Mouse (Mus musculus): ENCODE results near the gene Ubfd1. TPM values are rescaled to one million over a fixed set of nuclear protein-coding genes. Genes with fewer than 3 reads are reported as not detected.

Ubfd1 gene
- polyA plus RNA-seq (2014; fragmentation: Nextera tagmentation; extraction: Ambion mirVana), result 94.1 and 94.6 TPM in 2 replicates

DNA sequence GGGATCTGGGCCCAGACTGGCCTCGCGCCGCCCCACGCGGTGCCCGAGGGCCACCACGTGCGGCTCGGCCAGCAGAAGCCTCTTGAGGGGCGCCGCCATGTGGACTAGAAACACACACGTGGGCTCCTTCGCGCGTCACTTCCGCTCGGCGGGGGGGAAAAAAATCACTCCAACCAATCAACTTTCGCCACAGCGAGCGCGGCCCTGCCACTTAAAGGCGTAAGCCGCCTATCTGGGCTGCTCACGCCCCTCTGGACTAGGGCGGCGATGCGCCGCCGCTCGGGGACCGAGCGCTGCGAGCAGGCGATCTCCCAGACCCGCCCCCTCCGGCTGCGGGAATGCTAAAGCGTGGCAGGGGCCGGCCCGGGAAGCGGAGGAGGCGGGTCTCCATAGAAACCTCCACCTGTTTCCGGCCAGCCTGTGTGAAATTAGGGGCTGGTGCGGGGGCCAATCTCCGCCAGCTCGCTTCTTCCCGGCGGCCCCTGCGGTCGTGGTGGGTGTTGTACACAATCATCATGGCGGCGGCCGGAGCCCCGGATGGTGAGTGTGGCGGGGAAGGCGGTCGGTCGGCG is at the start of gene Ubfd1, which contains the start of gene Ears2:
Gene Ubfd1 (plus strand): TSS at position 231 of the 572 bp plus-strand sequence.
Gene Ears2 (minus strand): TSS at position 319 of the 572 bp plus-strand sequence.
- Histone ChIP-seq H3K9ac (ENCODE audit: low read length) (peak within 1 kb of the TSS; percentile 97), H3K4me1 (ENCODE audit: control insufficient read depth, insufficient read depth, low read length) (peaks cover 18% of the 10 kb centered on the region), H3K27ac (ENCODE audit: low read depth, low read length) (peak within 1 kb of the TSS; percentile 87), H3K4me3 (ENCODE audit: low read depth, low read length) (peak within 1 kb of the TSS; percentile 86), H3K4me2 (peak within 1 kb of the TSS; percentile 90), H3K27me3 (ENCODE audit: control insufficient read depth, insufficient read depth, low read length) (no peaks in the 10 kb centered on the region), H3K36me3 (ENCODE audit: control insufficient read depth, insufficient read depth, low read length) (peaks cover 10% of the 10 kb centered on the region), H3K9me3 (ENCODE audit: control insufficient read depth, low read length) (no peaks in the 10 kb centered on the region)
- peak; percentile 100 for DNase-seq (ENCODE audit: low spot score, missing footprints)
- peak; percentile 98 for ATAC-seq (ENCODE audit: low FRiP score)
- WGBS, result under 1% methylated on average over 58 of the region's 60 CpGs

DNA sequence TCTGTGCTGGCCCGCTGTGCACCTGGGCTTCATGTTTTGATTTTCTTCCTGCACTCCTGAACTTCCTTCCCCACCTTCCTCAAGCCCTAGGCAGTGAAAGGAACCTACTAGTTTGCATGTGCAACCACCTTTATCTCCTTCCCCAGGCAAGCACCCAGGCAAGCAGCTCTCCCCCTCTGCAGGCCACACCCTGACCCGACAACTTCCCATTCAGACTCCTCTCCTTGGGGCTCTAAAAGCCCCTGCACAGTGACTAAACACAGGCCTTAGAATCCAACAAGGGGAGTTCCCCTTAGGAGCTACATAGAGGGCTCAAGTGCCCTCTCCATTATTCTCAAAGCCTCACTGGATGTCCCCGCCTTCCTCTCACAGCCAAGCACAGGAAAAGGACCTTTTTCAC is 48.7 kb upstream of the Ubfd1 start:
- WGBS, result 69% methylated on average over 3 of the region's 3 CpGs
- Histone ChIP-seq H3K4me3 (ENCODE audit: low read depth, low read length) (no peak overlapping the region), H3K9ac (ENCODE audit: low read length) (no peak overlapping the region), H3K4me2 (no peak overlapping the region), H3K4me1 (ENCODE audit: control insufficient read depth, insufficient read depth, low read length) (peaks cover 21% of the 10 kb centered on the region), H3K27ac (ENCODE audit: low read depth, low read length) (no peak overlapping the region), H3K9me3 (ENCODE audit: control insufficient read depth, low read length) (no peaks in the 10 kb centered on the region), H3K36me3 (ENCODE audit: control insufficient read depth, insufficient read depth, low read length) (no peaks in the 10 kb centered on the region), H3K27me3 (ENCODE audit: control insufficient read depth, insufficient read depth, low read length) (no peaks in the 10 kb centered on the region)
- ATAC-seq (ENCODE audit: low FRiP score) (no peak), DNase-seq (ENCODE audit: low spot score, missing footprints) (no peak)

DNA sequence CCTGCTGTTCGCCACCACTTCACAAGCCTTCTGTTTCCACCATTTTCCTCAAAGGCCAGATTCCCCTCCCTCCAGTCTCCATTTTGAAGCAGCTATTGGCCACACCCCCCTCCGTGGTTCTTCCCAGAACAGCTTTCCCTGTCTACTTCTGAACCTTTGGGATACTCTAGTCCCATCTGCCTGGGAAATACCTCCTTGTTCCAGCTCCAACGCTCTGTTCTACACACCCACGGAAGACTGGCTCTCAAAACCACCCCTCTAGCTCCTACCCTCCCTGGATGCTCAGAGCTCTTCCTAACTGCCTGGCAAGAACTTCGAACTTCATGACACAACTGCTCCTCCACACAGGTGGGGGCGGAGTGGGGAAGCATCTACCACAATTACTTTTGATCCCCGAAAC is 48.0 kb upstream of the Ubfd1 start:
- H3K9ac ChIP-seq (ENCODE audit: low read length), result no peak overlapping the region
- H3K27ac ChIP-seq (ENCODE audit: low read depth, low read length), result no peak overlapping the region
- H3K4me1 ChIP-seq (ENCODE audit: control insufficient read depth, insufficient read depth, low read length), result peaks cover 21% of the 10 kb centered on the region
- no peaks in the 10 kb centered on the region for H3K27me3 ChIP-seq (ENCODE audit: control insufficient read depth, insufficient read depth, low read length)
- H3K9me3 ChIP-seq (ENCODE audit: control insufficient read depth, low read length), result no peaks in the 10 kb centered on the region
- ATAC-seq (ENCODE audit: low FRiP score), result no peak
- H3K36me3 ChIP-seq (ENCODE audit: control insufficient read depth, insufficient read depth, low read length), result no peaks in the 10 kb centered on the region
- no peak overlapping the region for H3K4me3 ChIP-seq (ENCODE audit: low read depth, low read length)
- DNase-seq (ENCODE audit: low spot score, missing footprints), result no peak
- peak overlapping the region; percentile 52 for H3K4me2 ChIP-seq
- WGBS, result 88% methylated on average over 7 of the region's 7 CpGs

DNA sequence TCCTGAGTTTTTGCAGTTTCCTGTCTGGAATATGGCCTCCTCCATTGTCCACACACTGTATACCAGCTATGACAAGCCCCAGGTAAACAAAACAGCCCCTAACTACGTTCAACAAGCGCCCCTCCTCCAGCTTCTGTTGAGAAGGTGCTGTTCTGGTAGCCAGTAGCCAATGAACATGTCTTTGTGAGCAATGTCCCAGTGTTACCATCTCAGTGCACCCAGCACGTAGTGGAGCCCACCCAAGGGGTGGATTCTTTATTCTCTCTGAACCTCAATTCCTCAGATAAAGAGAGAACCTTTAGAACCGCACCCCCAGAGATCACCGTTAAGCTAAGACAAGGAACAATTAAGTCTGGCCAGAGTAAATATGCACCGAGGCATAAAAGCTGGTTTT is 46.7 kb upstream of the Ubfd1 start:
- peaks cover 17% of the 10 kb centered on the region for H3K4me1 ChIP-seq (ENCODE audit: control insufficient read depth, insufficient read depth, low read length)
- 3% methylated on average over 6 of the region's 6 CpGs for WGBS
- peak overlapping the region; percentile 52 for H3K4me2 ChIP-seq
- ATAC-seq (ENCODE audit: low FRiP score), result peak; percentile 42
- DNase-seq (ENCODE audit: low spot score, missing footprints), result no peak
- H3K4me3 ChIP-seq (ENCODE audit: low read depth, low read length), result peak overlapping the region; percentile 75
- peak overlapping the region; percentile 88; the same call in 1 of the 2 replicates for H3K27ac ChIP-seq (ENCODE audit: low read depth, low read length)
- no peaks in the 10 kb centered on the region for H3K9me3 ChIP-seq (ENCODE audit: control insufficient read depth, low read length)
- H3K27me3 ChIP-seq (ENCODE audit: control insufficient read depth, insufficient read depth, low read length), result no peaks in the 10 kb centered on the region
- peak overlapping the region; percentile 89 for H3K9ac ChIP-seq (ENCODE audit: low read length)
- H3K36me3 ChIP-seq (ENCODE audit: control insufficient read depth, insufficient read depth, low read length), result no peaks in the 10 kb centered on the region

DNA sequence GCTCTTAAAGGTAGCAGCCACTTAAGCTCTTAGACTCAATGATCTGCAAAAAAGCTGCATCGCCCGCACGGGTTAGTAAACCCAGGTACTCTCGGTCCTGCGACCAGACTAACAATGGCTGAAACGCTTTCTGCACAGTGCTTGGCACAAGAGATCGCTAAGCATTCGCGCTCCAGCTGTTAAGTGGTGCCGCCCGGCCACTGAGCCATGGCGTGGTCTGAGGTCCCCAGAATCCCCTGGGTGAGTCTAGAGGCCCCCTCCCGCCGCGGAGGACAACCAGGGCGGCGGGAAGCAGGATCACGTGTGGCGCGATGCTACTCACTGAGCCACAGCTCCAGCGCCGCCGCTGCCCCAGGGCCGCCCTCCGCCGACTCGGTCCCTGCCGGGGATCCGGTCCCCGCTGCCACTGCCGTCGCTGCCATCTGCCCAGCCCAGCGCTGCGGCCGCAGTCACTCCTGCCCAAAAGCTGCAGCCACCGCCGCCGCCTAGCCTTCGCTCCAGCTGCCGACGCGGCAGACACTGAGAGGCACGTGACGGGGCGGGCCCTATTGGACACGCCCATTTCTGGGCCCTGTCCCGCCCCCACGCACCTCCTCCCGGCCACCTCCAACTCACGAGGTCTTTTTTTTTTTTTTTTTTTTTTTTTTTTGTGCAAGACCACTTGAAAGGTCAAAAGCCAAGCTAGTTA is 46.2 kb upstream of the Ubfd1 start, which contains the start of gene Gga2:
Gene Gga2 (minus strand): TSS at position 556 of the 688 bp plus-strand sequence.
- peak; percentile 91 for ATAC-seq (ENCODE audit: low FRiP score)

GRCm38 (mm10) chr7:122022131-122022530 is 44.8 kb upstream of the Ubfd1 start:
- peaks cover 13% of the 10 kb centered on the region for H3K4me1 ChIP-seq (ENCODE audit: control insufficient read depth, insufficient read depth, low read length)
- no peaks in the 10 kb centered on the region for H3K27me3 ChIP-seq (ENCODE audit: control insufficient read depth, insufficient read depth, low read length)
- ATAC-seq (ENCODE audit: low FRiP score), result no peak
- no peak overlapping the region for H3K4me3 ChIP-seq (ENCODE audit: low read depth, low read length)
- H3K9ac ChIP-seq (ENCODE audit: low read length), result no peak overlapping the region
- H3K9me3 ChIP-seq (ENCODE audit: control insufficient read depth, low read length), result no peaks in the 10 kb centered on the region
- H3K36me3 ChIP-seq (ENCODE audit: control insufficient read depth, insufficient read depth, low read length), result no peaks in the 10 kb centered on the region
- no peak overlapping the region for H3K4me2 ChIP-seq
- WGBS, result 88% methylated on average over 2 of the region's 2 CpGs
- DNase-seq (ENCODE audit: low spot score, missing footprints), result no peak
- no peak overlapping the region for H3K27ac ChIP-seq (ENCODE audit: low read depth, low read length)

More for the DNA sequence above, 46.2 kb upstream of the Ubfd1 start, which contains the start of gene Gga2:
- under 1% methylated on average over 50 of the region's 50 CpGs for WGBS
- Histone ChIP-seq H3K4me1 (ENCODE audit: control insufficient read depth, insufficient read depth, low read length) (peaks cover 13% of the 10 kb centered on the region), H3K36me3 (ENCODE audit: control insufficient read depth, insufficient read depth, low read length) (no peaks in the 10 kb centered on the region), H3K9me3 (ENCODE audit: control insufficient read depth, low read length) (no peaks in the 10 kb centered on the region), H3K27ac (ENCODE audit: low read depth, low read length) (peak within 1 kb of the TSS; percentile 88), H3K9ac (ENCODE audit: low read length) (peak within 1 kb of the TSS; percentile 89), H3K4me3 (ENCODE audit: low read depth, low read length) (peak within 1 kb of the TSS; percentile 75), H3K27me3 (ENCODE audit: control insufficient read depth, insufficient read depth, low read length) (no peaks in the 10 kb centered on the region), H3K4me2 (peak within 1 kb of the TSS; percentile 52)
- peak; percentile 99 for DNase-seq (ENCODE audit: low spot score, missing footprints)

GRCm38 (mm10) chr7:122033371-122033770 is 33.6 kb upstream of the Ubfd1 start:
- H3K4me3 ChIP-seq (ENCODE audit: low read depth, low read length), result no peak overlapping the region
- no peaks in the 10 kb centered on the region for H3K36me3 ChIP-seq (ENCODE audit: control insufficient read depth, insufficient read depth, low read length)
- no peaks in the 10 kb centered on the region for H3K9me3 ChIP-seq (ENCODE audit: control insufficient read depth, low read length)
- 64% methylated on average over 3 of the region's 3 CpGs for WGBS
- no peak for DNase-seq (ENCODE audit: low spot score, missing footprints)
- no peak overlapping the region for H3K9ac ChIP-seq (ENCODE audit: low read length)
- no peak overlapping the region for H3K27ac ChIP-seq (ENCODE audit: low read depth, low read length)
- no peaks in the 10 kb centered on the region for H3K27me3 ChIP-seq (ENCODE audit: control insufficient read depth, insufficient read depth, low read length)
- no peak overlapping the region for H3K4me2 ChIP-seq
- H3K4me1 ChIP-seq (ENCODE audit: control insufficient read depth, insufficient read depth, low read length), result no peaks in the 10 kb centered on the region
- ATAC-seq (ENCODE audit: low FRiP score), result no peak

- H3K9me3 ChIP-seq (ENCODE audit: control insufficient read depth, low read length), result no peaks in the 10 kb centered on the region
- no peaks in the 10 kb centered on the region for H3K4me1 ChIP-seq (ENCODE audit: control insufficient read depth, insufficient read depth, low read length)
- no peak for DNase-seq (ENCODE audit: low spot score, missing footprints)
- no peak overlapping the region for H3K9ac ChIP-seq (ENCODE audit: low read length)
- no peaks in the 10 kb centered on the region for H3K36me3 ChIP-seq (ENCODE audit: control insufficient read depth, insufficient read depth, low read length)
- WGBS, result 49% methylated on average over 2 of the region's 2 CpGs
- no peak for ATAC-seq (ENCODE audit: low FRiP score)
- no peak overlapping the region for H3K27ac ChIP-seq (ENCODE audit: low read depth, low read length)
- H3K4me3 ChIP-seq (ENCODE audit: low read depth, low read length), result no peak overlapping the region
- H3K27me3 ChIP-seq (ENCODE audit: control insufficient read depth, insufficient read depth, low read length), result no peaks in the 10 kb centered on the region
- no peak overlapping the region for H3K4me2 ChIP-seq
Measured at GRCm38 (mm10) chr7:122034348-122034747, 32.6 kb upstream of the Ubfd1 start.

- H3K4me2 ChIP-seq, result no peak overlapping the region
- H3K4me1 ChIP-seq (ENCODE audit: control insufficient read depth, insufficient read depth, low read length), result no peaks in the 10 kb centered on the region
- no peaks in the 10 kb centered on the region for H3K27me3 ChIP-seq (ENCODE audit: control insufficient read depth, insufficient read depth, low read length)
- ATAC-seq (ENCODE audit: low FRiP score) (no peak), DNase-seq (ENCODE audit: low spot score, missing footprints) (no peak)
- no peak overlapping the region for H3K4me3 ChIP-seq (ENCODE audit: low read depth, low read length)
- no peaks in the 10 kb centered on the region for H3K9me3 ChIP-seq (ENCODE audit: control insufficient read depth, low read length)
- WGBS, result 86% methylated on average over 8 of the region's 8 CpGs
- no peak overlapping the region for H3K27ac ChIP-seq (ENCODE audit: low read depth, low read length)
- H3K9ac ChIP-seq (ENCODE audit: low read length), result no peak overlapping the region
- 0 out of 2 replicates have a peak, but pooled peaks cover 6% of the 10 kb centered on the region for H3K36me3 ChIP-seq (ENCODE audit: control insufficient read depth, insufficient read depth, low read length)
Measured at GRCm38 (mm10) chr7:122044106-122044505, 22.9 kb upstream of the Ubfd1 start.
